ENCODE assay signal across 8 mouse cellular contexts in genomic region chr12:38342657-38343056, GRCm38 (mm10).
A peak's percentile ranks its signal among the peaks of the same experiment; 100 is the strongest.
DNase-seq lines count a peak whose midpoint lies in the region; ATAC-seq and TF ChIP-seq lines count a peak whose summit lies in the region.

No protein-coding gene starts in this region.

- no peaks in the 10 kb centered on the region for H3K27me3 ChIP-seq in CH12.LX (replicated peaks)
- H3K27me3 ChIP-seq in hindbrain, embryonic 10.5 days (ENCODE audit: insufficient read depth, poor library complexity, severe bottlenecking) = no peaks in the 10 kb centered on the region

- in situ Hi-C loops in CH12.LX (cut with MboI; ENCODE audit: low pct_ligation_motif_present, low pct_unique_long_range_greater_than_20kb, low sequenced_read_pairs) = loop anchor here (25.0 kb wide), 1 partner anchor 1145 kb away; no protein-coding TSS in a partner anchor

- peak; percentile 48 to 74 for TF ChIP-seq CTCF in CH12.LX (conservative IDR thresholded peaks at IDR 0.05 in 1 of 2, IDR thresholded peaks at IDR 0.05 in 1 of 2; ENCODE audit: low read depth in 2 of 2, low read length in 2 of 2)
- peak; percentile 82 for TF ChIP-seq CTCF in layer of hippocampus, adult 2 months (conservative IDR thresholded peaks at IDR 0.05)

- no peak overlapping the region for H3K4me3 ChIP-seq in CH12.LX (replicated peaks in 1 of 3; ENCODE audit: low read depth in 2 of 3, low read length in 2 of 3, poor library complexity in 1 of 3)
- no peak overlapping the region for H3K4me3 ChIP-seq in hindbrain, embryonic 10.5 days
- H3K4me3 ChIP-seq in layer of hippocampus, adult 2 months = no peak overlapping the region

- H3K9ac ChIP-seq in CH12.LX (ENCODE audit: insufficient read depth, low read depth) = no peak overlapping the region

- no peak for ATAC-seq in megakaryocyte, adult 5-6 weeks (ENCODE audit: poor library complexity, severe bottlenecking)

- H3K79me2 ChIP-seq in CH12.LX (replicated peaks; ENCODE audit: control insufficient read depth, extremely low read depth, insufficient read depth, poor library complexity, severe bottlenecking) = no peaks in the 10 kb centered on the region

- H3K9me3 ChIP-seq in CH12.LX (replicated peaks; ENCODE audit: low read length) = no peaks in the 10 kb centered on the region
- no peaks in the 10 kb centered on the region for H3K9me3 ChIP-seq in hindbrain, embryonic 10.5 days

- 12% methylated on average over 6 of the region's 6 CpGs for WGBS in hindbrain, embryonic 10.5 days

- H3K27ac ChIP-seq in CH12.LX (ENCODE audit: insufficient read depth, low read depth) = no peak overlapping the region
- H3K27ac ChIP-seq in hindbrain, embryonic 10.5 days = no peak overlapping the region
- H3K27ac ChIP-seq in layer of hippocampus, adult 2 months = no peak overlapping the region

- peak; percentile 63 for DNase-seq in CH12.LX (ENCODE audit: extremely low read depth)
- peak; percentile 32 to 45 for DNase-seq in adrenal gland, adult 18-20 months (ENCODE audit: low spot score in 2 of 2)
- peak; percentile 81 for DNase-seq in embryo, embryonic 11 days
- DNase-seq in hindbrain, embryonic 10.5 days (ENCODE audit: low spot score) = peak; percentile 50
- peak; percentile 70 to 78 for DNase-seq in layer of hippocampus, adult 2 months (ENCODE audit: low spot score in 2 of 2)
- DNase-seq in lung, postnatal 10 days = peak; percentile 86
- peak; percentile 38 for DNase-seq in retina, postnatal 7 days (ENCODE audit: low read depth, low spot score)

- H3K36me3 ChIP-seq in CH12.LX (replicated peaks in 1 of 2; ENCODE audit: control insufficient read depth in 1 of 2, insufficient read depth in 1 of 2, low read length in 1 of 2) = no peaks in the 10 kb centered on the region
- no peaks in the 10 kb centered on the region for H3K36me3 ChIP-seq in hindbrain, embryonic 10.5 days

- dilution Hi-C loops in CH12.LX (cut with MboI; ENCODE audit: extremely low pct_ligation_motif_present, extremely low pct_unique_long_range_greater_than_20kb, low sequenced_read_pairs) = no loop called here

- no peaks in the 10 kb centered on the region; a peak in 1 of 4 replicates for H3K4me1 ChIP-seq in CH12.LX (ENCODE audit: control insufficient read depth in 1 of 2, insufficient read depth in 2 of 2)
- H3K4me1 ChIP-seq in hindbrain, embryonic 10.5 days (replicated peaks) = no peaks in the 10 kb centered on the region

- TF ChIP-seq POLR2A in CH12.LX (IDR thresholded peaks at IDR 0.05; ENCODE audit: low read depth, low read length) = no peak

- H3K4me2 ChIP-seq in CH12.LX (ENCODE audit: insufficient read depth, low read depth, poor library complexity, severe bottlenecking) = no peak overlapping the region

- TF ChIP-seq EP300 in CH12.LX (IDR thresholded peaks at IDR 0.05; ENCODE audit: low read length) = no peak

- peak; percentile 66 for TF ChIP-seq RAD21 in CH12.LX (IDR thresholded peaks at IDR 0.05; ENCODE audit: low read depth, low read length)

TF ChIP-seq in CH12.LX, 34 proteins besides CTCF, POLR2A, EP300 and RAD21:
- peak; percentile 76 for TF ChIP-seq SMC3 (IDR thresholded peaks at IDR 0.05; ENCODE audit: low read depth, low read length)
- no peak for TF ChIP-seq TBP (conservative IDR thresholded peaks at IDR 0.05; ENCODE audit: low read depth, low read length)
- TF ChIP-seq ZC3H11A (IDR thresholded peaks at IDR 0.05; ENCODE audit: low read depth, low read length) = peak; percentile 27; the same call in 1 of the 2 replicates
- TF ChIP-seq PAX5 (IDR thresholded peaks at IDR 0.05; ENCODE audit: low read length) = no peak
- TF ChIP-seq CHD2 (IDR thresholded peaks at IDR 0.05; ENCODE audit: low read length) = no peak
- TF ChIP-seq ZMIZ1 (IDR thresholded peaks at IDR 0.05; ENCODE audit: low read depth, low read length) = no peak
- no peak for TF ChIP-seq POLR2AphosphoS2 (IDR thresholded peaks at IDR 0.05; ENCODE audit: low read depth, low read length)
- no peak for TF ChIP-seq E2F4 (IDR thresholded peaks at IDR 0.05; ENCODE audit: insufficient replicate concordance, low read depth, low read length)
